Mouse (Mus musculus) MEL (cell line): ENCODE results near the gene Ninl. TPM values are rescaled to one million over a fixed set of nuclear protein-coding genes. Genes with fewer than 3 reads are reported as not detected.

Source experiments
- DNase-seq: peaks from one replicate; pipeline ENCODE4 v3.0.0; 2011; ENCODE audit warnings: low read depth, low spot score
- H3K27ac ChIP-seq: 2 replicates; pipeline ENCODE4 v1.5.1; 2012; ENCODE audit warnings: low read depth, mild to moderate bottlenecking, control low read depth, low read length, moderate library complexity; ENCODE audit not compliant: control insufficient read depth
- H3K27me3 ChIP-seq, 2 experiments: fragments of 150-350 bp in 1 of 2; sonication (generic) in 1 of 2; 2 replicates each; pipeline ENCODE4 v1.6.1; 2012; ENCODE audit warnings: low read length in 2 of 2, mild to moderate bottlenecking in 2 of 2, improper control_type of control experiment in 1 of 2, moderate library complexity in 1 of 2; ENCODE audit not compliant: insufficient read depth in 2 of 2, control insufficient read depth in 1 of 2
- H3K36me3 ChIP-seq, 2 experiments: 2 replicates each; pipeline ENCODE4 v1.6.1; 2012 to 2014; ENCODE audit warnings: low read length in 2 of 2, improper control_type of control experiment in 1 of 2, inconsistent platforms in 1 of 2, mild to moderate bottlenecking in 1 of 2; ENCODE audit not compliant: insufficient read depth in 2 of 2, control insufficient read depth in 1 of 2
- H3K4me1 ChIP-seq, 2 experiments: fragments of 150-350 bp in 1 of 2; sonication (generic) in 1 of 2; 2 replicates each; pipeline ENCODE4 v1.6.1; 2012; ENCODE audit warnings: low read length in 2 of 2, improper control_type of control experiment in 1 of 2, mild to moderate bottlenecking in 1 of 2; ENCODE audit not compliant: insufficient read depth in 2 of 2, control insufficient read depth in 1 of 2
- H3K4me3 ChIP-seq, 2 experiments: fragments of 150-350 bp in 1 of 2; sonication (generic) in 1 of 2; 2 replicates each; pipeline ENCODE4 v1.5.1; 2012; ENCODE audit warnings: low read depth in 2 of 2, low read length in 2 of 2, mild to moderate bottlenecking in 2 of 2, moderate library complexity in 2 of 2, control low read depth in 1 of 2, improper control_type of control experiment in 1 of 2; ENCODE audit not compliant: control insufficient read depth in 1 of 2, insufficient read depth in 1 of 2
- H3K79me2 ChIP-seq: 2 replicates; pipeline ENCODE4 v1.6.1; 2012; ENCODE audit warnings: mild to moderate bottlenecking, low read length, moderate library complexity; ENCODE audit not compliant: control insufficient read depth, poor library complexity, insufficient read depth
- H3K9ac ChIP-seq: 2 replicates; pipeline ENCODE4 v1.6.1; 2012; ENCODE audit warnings: low read depth, mild to moderate bottlenecking, control low read depth, low read length, moderate library complexity; ENCODE audit not compliant: control insufficient read depth, poor library complexity, severe bottlenecking
- H3K9me3 ChIP-seq: fragments of 150-350 bp; sonication (generic); replicated peaks from 2 replicates; pipeline ENCODE4 v1.6.1; 2012; ENCODE audit warnings: mild to moderate bottlenecking, low read length, improper control_type of control experiment, moderate library complexity; ENCODE audit not compliant: insufficient read depth
- BHLHE40 ChIP-seq: IDR thresholded peaks from 2 replicates; pipeline ENCODE4 v1.6.1; 2012; ENCODE audit warnings: low read depth, mild to moderate bottlenecking, inconsistent platforms, low read length, improper control_type of control experiment, borderline replicate concordance
- CHD1 ChIP-seq: IDR thresholded peaks from 2 replicates; pipeline ENCODE4 v1.6.1; 2012; ENCODE audit warnings: low read depth, mild to moderate bottlenecking, inconsistent platforms, low read length, improper control_type of control experiment
- E2F4 ChIP-seq: IDR thresholded peaks from 2 replicates; pipeline ENCODE4 v1.6.1; 2011; ENCODE audit warnings: low read depth, low read length, improper control_type of control experiment, borderline replicate concordance
- ELF1 ChIP-seq: IDR thresholded peaks from 2 replicates; pipeline ENCODE4 v1.6.1; 2014; ENCODE audit warnings: low read depth, mild to moderate bottlenecking, inconsistent platforms, low read length, improper control_type of control experiment, moderate library complexity
- EP300 ChIP-seq, 2 experiments: IDR thresholded peaks; 2 replicates each; pipeline ENCODE4 v1.6.1; 2011; ENCODE audit warnings: improper control_type of control experiment in 2 of 2, low read length in 2 of 2, low read depth in 1 of 2, mild to moderate bottlenecking in 1 of 2
- ETS1 ChIP-seq: IDR thresholded peaks from 2 replicates; pipeline ENCODE4 v1.6.1; 2012; ENCODE audit warnings: low read depth, mild to moderate bottlenecking, inconsistent platforms, low read length, improper control_type of control experiment, moderate library complexity
- GABPA ChIP-seq: IDR thresholded peaks from 2 replicates; pipeline ENCODE4 v1.6.1; 2012; ENCODE audit warnings: low read depth, mild to moderate bottlenecking, inconsistent platforms, low read length, improper control_type of control experiment, moderate library complexity
- GATA1 ChIP-seq: IDR thresholded peaks from 2 replicates; pipeline ENCODE4 v1.6.1; 2011; ENCODE audit warnings: low read depth, low read length, improper control_type of control experiment
- HCFC1 ChIP-seq: IDR thresholded peaks from 2 replicates; pipeline ENCODE4 v1.6.1; 2012; ENCODE audit warnings: low read depth, mild to moderate bottlenecking, inconsistent platforms, low read length, improper control_type of control experiment, moderate library complexity
- JUND ChIP-seq: IDR thresholded peaks from 2 replicates; pipeline ENCODE4 v1.6.1; 2011; ENCODE audit warnings: low read depth, mild to moderate bottlenecking, improper control_type of control experiment, low read length
- MAFK ChIP-seq: IDR thresholded peaks from 2 replicates; pipeline ENCODE4 v1.6.1; 2011; ENCODE audit warnings: low read depth, mild to moderate bottlenecking, low read length, improper control_type of control experiment, borderline replicate concordance
- MEF2A ChIP-seq: IDR thresholded peaks from 2 replicates; pipeline ENCODE4 v1.6.1; 2014; ENCODE audit warnings: low read depth, mild to moderate bottlenecking, inconsistent platforms, low read length, improper control_type of control experiment; ENCODE audit not compliant: poor library complexity, insufficient replicate concordance, severe bottlenecking; ENCODE audit errors: extremely low read depth
- MYC ChIP-seq: IDR thresholded peaks from 2 replicates; pipeline ENCODE4 v1.6.1; 2011; ENCODE audit warnings: low read depth, mild to moderate bottlenecking, low read length, improper control_type of control experiment, moderate library complexity
- NRF1 ChIP-seq: IDR thresholded peaks from 2 replicates; pipeline ENCODE4 v1.6.1; 2014; ENCODE audit warnings: low read depth, mild to moderate bottlenecking, inconsistent platforms, low read length, improper control_type of control experiment, moderate library complexity; ENCODE audit not compliant: poor library complexity, insufficient read depth, severe bottlenecking
- RCOR1 ChIP-seq: IDR thresholded peaks from 2 replicates; pipeline ENCODE4 v1.6.1; 2012; ENCODE audit warnings: low read depth, mild to moderate bottlenecking, inconsistent platforms, low read length, improper control_type of control experiment
- UBTF ChIP-seq: IDR thresholded peaks from 2 replicates; pipeline ENCODE4 v1.6.1; 2012; ENCODE audit warnings: low read depth, mild to moderate bottlenecking, inconsistent platforms, low read length, improper control_type of control experiment, moderate library complexity, borderline replicate concordance; ENCODE audit not compliant: insufficient read depth
- ZNF384 ChIP-seq: IDR thresholded peaks from 2 replicates; pipeline ENCODE4 v1.6.1; 2012; ENCODE audit warnings: low read depth, mild to moderate bottlenecking, inconsistent platforms, low read length, improper control_type of control experiment
- polyA plus RNA-seq, 2 experiments: library from polyadenylated mRNA; stranded (reverse) in 1 of 2; unstranded in 1 of 2; fragments of >175 nt in 1 of 2; fragments of >200 nt in 1 of 2; gene quantifications; 2 replicates each; pipeline versions ENCODE4 v1.2.1 to v1.2.4; 2012; ENCODE audit warnings: low replicate concordance in 2 of 2, low read depth in 1 of 2; ENCODE audit not compliant: insufficient read length in 2 of 2, insufficient read depth in 1 of 2, missing spikeins in 1 of 2
- total RNA-seq: library from RNA; depleted of rRNA; stranded (reverse); fragments of 300-350 nt; gene quantifications from 2 replicates; pipeline ENCODE4 v1.2.3, GENCODE M21; 2012

The Ninl gene
- total and polyA plus RNA-seq, 3 experiments = 9.8 to 16.8 TPM; not detected in 1

GRCm38 (mm10) chr2:150920543-150920942, 118.6 kb downstream of the Ninl start:
- TF ChIP-seq MEF2A = no peak
- peak; percentile 40; the same call in 1 of the 2 replicates for TF ChIP-seq BHLHE40
- no peak for TF ChIP-seq HCFC1
- no peak for TF ChIP-seq ETS1
- TF ChIP-seq MYC = no peak
- TF ChIP-seq ELF1 = no peak
- TF ChIP-seq MAFK = no peak
- no peak for TF ChIP-seq EP300 (IDR thresholded peaks at IDR 0.05; ENCODE audit: low read depth in 1 of 2, low read length in 2 of 2)
- TF ChIP-seq GABPA = no peak
- peak; percentile 52; the same call in 1 of the 2 replicates for TF ChIP-seq RCOR1
- no peak for TF ChIP-seq JUND
- no peaks in the 10 kb centered on the region for H3K27me3 ChIP-seq
- H3K4me3 ChIP-seq = no peak overlapping the region
- no peaks in the 10 kb centered on the region for H3K9me3 ChIP-seq
- H3K27ac ChIP-seq = no peak overlapping the region
- DNase-seq = no peak
- H3K79me2 ChIP-seq = no peaks in the 10 kb centered on the region
- peaks cover 2 to 12% of the 10 kb centered on the region in 2 experiments; a peak in 3 of 4 replicates for H3K36me3 ChIP-seq
- no peaks in the 10 kb centered on the region for H3K4me1 ChIP-seq
- H3K9ac ChIP-seq = no peak overlapping the region

- Histone ChIP-seq H3K27ac (no peak overlapping the region), H3K4me3 (no peak overlapping the region), H3K36me3 (peaks cover 3 to 15% of the 10 kb centered on the region in 2 experiments; a peak in 3 of 4 replicates), H3K4me1 (no peaks in the 10 kb centered on the region; a peak in 1 of 4 replicates), H3K9me3 (no peaks in the 10 kb centered on the region), H3K79me2 (no peaks in the 10 kb centered on the region), H3K9ac (no peak overlapping the region), H3K27me3 (no peaks in the 10 kb centered on the region)
- DNase-seq = no peak
- TF ChIP-seq ZNF384 (no peak), UBTF (no peak), ETS1 (no peak), NRF1 (no peak), CHD1 (no peak), E2F4 (no peak), GATA1 (no peak), MEF2A (no peak)
Measured at GRCm38 (mm10) chr2:150918720-150919119, 120.5 kb downstream of the Ninl start.
